Mouse (Mus musculus): Measurements from ENCODE around the gene Itih2. TPM values are rescaled to one million over a fixed set of nuclear protein-coding genes. Genes with fewer than 3 reads are reported as not detected.

Gene Itih2
- polyA plus RNA-seq, 1 experiment, result 2.6 TPM

DNA sequence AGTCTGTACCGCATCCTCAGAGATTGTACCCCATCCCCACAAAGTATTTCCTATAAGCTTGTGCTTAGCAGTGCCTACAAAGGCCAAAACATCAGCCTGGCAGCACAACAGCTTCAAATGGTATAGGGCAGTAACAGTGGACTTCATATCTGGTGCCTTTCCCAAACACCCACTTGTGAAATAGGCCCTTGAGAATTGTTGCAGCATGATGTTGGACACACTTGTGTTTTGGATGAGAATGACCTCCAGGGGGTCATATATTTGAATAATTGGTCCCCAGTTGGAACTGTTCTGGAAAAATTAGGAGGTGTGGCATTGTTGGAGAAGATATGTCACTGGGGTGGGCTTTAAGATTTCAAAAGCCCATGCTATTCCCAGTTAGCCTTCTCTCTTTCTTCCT is 79.2 kb downstream of the Itih2 start:
- WGBS, result 91% methylated on average over 1 of the region's 1 CpGs
- DNase-seq, result no peak
- peaks cover 6% of the 10 kb centered on the region for H3K4me1 ChIP-seq (ENCODE audit: control insufficient read depth, insufficient read depth, low read length)
- no peak overlapping the region for H3K4me3 ChIP-seq (replicated peaks; ENCODE audit: extremely low read depth, low read depth, low read length)
- TF ChIP-seq CTCF (IDR thresholded peaks at IDR 0.05; ENCODE audit: insufficient read depth, low read length) (no peak), POLR2A (IDR thresholded peaks at IDR 0.05; ENCODE audit: borderline replicate concordance, extremely low read depth, low read depth, low read length) (no peak)

DNA sequence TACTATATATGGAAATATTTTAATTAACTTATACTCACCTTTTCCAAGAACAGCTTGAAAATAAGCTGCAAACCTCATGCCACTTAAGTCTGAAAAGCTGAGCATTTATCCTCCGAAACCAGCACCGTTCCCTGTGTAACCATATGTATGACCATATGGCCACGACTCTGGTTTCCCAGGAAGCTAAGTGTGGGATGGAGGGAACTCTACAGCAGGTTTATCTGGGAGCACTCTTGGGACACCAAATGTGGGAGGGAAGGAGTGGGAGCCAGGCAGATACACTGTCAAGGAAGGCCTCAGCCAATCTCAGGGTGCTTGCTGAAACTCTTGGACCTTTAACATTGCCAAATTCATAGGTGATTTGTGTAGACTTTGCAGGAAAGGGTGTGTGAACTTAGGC is 80.3 kb downstream of the Itih2 start:
- Histone ChIP-seq H3K4me1 (ENCODE audit: control insufficient read depth, insufficient read depth, low read length) (peaks cover 6% of the 10 kb centered on the region), H3K4me3 (replicated peaks; ENCODE audit: extremely low read depth, low read depth, low read length) (no peak overlapping the region)
- TF ChIP-seq POLR2A (IDR thresholded peaks at IDR 0.05; ENCODE audit: borderline replicate concordance, extremely low read depth, low read depth, low read length) (no peak), CTCF (IDR thresholded peaks at IDR 0.05; ENCODE audit: insufficient read depth, low read length) (no peak)
- DNase-seq, result no peak
- WGBS, result 89% methylated on average over 3 of the region's 3 CpGs

DNA sequence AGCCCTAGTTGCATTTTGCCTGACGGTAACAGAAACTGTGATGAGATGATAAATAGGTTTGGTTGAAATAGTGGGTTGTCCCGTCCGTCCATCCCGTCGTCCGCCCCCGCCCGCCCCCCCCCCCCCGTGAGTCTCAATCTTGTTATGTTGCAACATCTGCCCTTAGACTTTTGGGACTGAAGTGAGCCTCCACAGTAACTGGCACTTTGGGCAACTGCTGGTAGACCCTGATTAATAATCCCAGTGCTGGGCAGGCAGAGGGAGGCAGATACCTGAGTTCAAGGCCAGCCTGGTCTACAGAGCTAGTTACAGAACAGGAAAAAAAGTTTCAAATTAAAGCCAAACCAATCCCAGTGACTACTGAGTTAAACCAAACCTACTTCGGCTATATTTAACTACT is 81.7 kb downstream of the Itih2 start:
- Histone ChIP-seq H3K4me1 (ENCODE audit: control insufficient read depth, insufficient read depth, low read length) (peaks cover 6% of the 10 kb centered on the region), H3K4me3 (replicated peaks; ENCODE audit: extremely low read depth, low read depth, low read length) (peak overlapping the region; percentile 46)
- WGBS, result 12% methylated on average over 10 of the region's 10 CpGs
- DNase-seq, result no peak
- TF ChIP-seq CTCF (IDR thresholded peaks at IDR 0.05; ENCODE audit: insufficient read depth, low read length) (no peak), POLR2A (IDR thresholded peaks at IDR 0.05; ENCODE audit: borderline replicate concordance, extremely low read depth, low read depth, low read length) (no peak)

DNA sequence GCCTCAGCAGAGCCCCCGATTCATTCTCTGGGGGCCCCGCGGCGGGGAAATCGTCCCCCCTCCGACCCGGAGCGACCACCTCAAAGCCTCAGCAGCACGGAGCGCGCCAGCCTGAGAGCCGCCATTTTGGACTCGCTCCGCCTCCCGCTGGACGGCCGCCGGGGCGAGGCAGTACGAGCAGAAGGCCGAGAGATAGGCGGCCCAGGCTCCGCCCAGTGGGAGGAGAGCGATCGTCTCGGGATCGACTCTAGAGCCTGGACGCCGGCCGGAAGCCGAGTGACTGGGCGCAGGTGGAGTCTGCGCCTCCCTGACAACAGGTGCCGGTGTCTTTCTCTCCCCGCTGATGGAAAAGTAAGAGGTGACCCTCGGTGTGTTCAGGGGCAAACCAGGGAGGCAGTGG is 82.7 kb downstream of the Itih2 start, which contains the start of gene Taf3:
TSS of gene Taf3 (minus strand) at position 136 of the 400 bp plus-strand sequence.
- H3K4me3 ChIP-seq (replicated peaks; ENCODE audit: extremely low read depth, low read depth, low read length), result peak within 1 kb of the TSS; percentile 98
- peaks cover 6% of the 10 kb centered on the region for H3K4me1 ChIP-seq (ENCODE audit: control insufficient read depth, insufficient read depth, low read length)
- WGBS, result under 1% methylated on average over 36 of the region's 36 CpGs
- DNase-seq, result peak; percentile 91
- peak; percentile 64; the same call in 1 of the 2 replicates for TF ChIP-seq POLR2A (IDR thresholded peaks at IDR 0.05; ENCODE audit: borderline replicate concordance, extremely low read depth, low read depth, low read length)
- no peak for TF ChIP-seq CTCF (IDR thresholded peaks at IDR 0.05; ENCODE audit: insufficient read depth, low read length)

DNA sequence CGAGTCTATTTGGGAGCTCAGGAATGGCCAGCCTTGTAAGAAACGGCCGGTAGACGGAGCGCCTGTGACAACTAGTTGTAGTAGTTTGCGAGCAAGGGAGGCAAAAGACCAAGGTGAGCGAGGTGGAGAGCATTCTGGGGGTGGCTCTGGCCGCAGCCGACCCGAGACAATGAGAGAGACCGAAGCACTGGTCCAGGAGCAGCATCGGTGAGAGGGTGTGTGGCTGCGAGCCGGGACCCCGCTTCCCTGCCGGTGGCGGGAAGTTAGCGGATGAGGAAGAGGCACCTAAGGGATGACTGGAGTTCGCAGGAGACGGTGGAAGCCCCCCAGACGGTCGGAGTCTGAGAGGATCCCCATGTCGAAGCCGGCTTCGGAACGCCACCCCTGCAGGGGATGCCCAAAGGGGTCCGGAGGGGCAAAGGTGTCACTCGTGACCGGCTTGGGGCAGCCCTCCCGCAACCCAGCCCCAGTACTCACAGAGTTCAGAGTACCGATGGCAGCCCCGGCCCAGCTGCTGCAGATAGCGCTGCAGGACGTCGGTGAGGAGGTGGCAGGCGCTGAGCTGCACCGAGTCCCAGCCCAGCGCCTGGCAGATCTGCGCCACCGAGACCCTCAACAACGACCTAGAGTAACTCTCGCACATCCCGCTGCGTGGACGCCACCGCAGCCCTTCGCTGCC is 83.3 kb downstream of the Itih2 start:
- Histone ChIP-seq H3K4me1 (ENCODE audit: control insufficient read depth, insufficient read depth, low read length) (peaks cover 6% of the 10 kb centered on the region), H3K4me3 (replicated peaks; ENCODE audit: extremely low read depth, low read depth, low read length) (peak overlapping the region; percentile 98)
- DNase-seq, result peak; percentile 33
- WGBS, result under 1% methylated on average over 47 of the region's 47 CpGs
- TF ChIP-seq CTCF (IDR thresholded peaks at IDR 0.05; ENCODE audit: insufficient read depth, low read length), result no peak
- TF ChIP-seq POLR2A (IDR thresholded peaks at IDR 0.05; ENCODE audit: borderline replicate concordance, extremely low read depth, low read depth, low read length), result no peak

Other genes with a start within 250 kb of the Itih2 start
- gene 9230102O04Rik, start 241.9 kb downstream of the Itih2 start, polyA plus RNA-seq (2012; rRNA removed), result not detected in 2 replicates
- gene Gata3, start 241.4 kb downstream of the Itih2 start, polyA plus RNA-seq (2012; rRNA removed), result 12.3 and 13.9 TPM in 2 replicates
- 5.8 and 8.7 TPM in 2 replicates for gene Taf3, start 82.8 kb downstream of the Itih2 start, polyA plus RNA-seq (2012; rRNA removed)
- 125 and 180 TPM in 2 replicates for gene Atp5c1, start 50.9 kb downstream of the Itih2 start, polyA plus RNA-seq (2012; rRNA removed)
- gene Kin, start 50.8 kb downstream of the Itih2 start, polyA plus RNA-seq (2012; rRNA removed), result 1.7 TPM in 2 replicates
- gene Itih5, start 22.2 kb upstream of the Itih2 start, polyA plus RNA-seq (2012; rRNA removed), result 3.4 and 4.8 TPM in 2 replicates
- 0.42 and 0.46 TPM in 2 replicates for gene Sfmbt2, start 239.1 kb upstream of the Itih2 start, polyA plus RNA-seq (2012; rRNA removed)